Mouse (Mus musculus) cortical plate, adult 2 months (tissue): Measurements from ENCODE around the gene Sbno2.

Experiments used
- CTCF ChIP-seq: fragments of 200-500 bp; IDR thresholded peaks from 2 replicates; pipeline ENCODE4 v1.5.1; 2011; ENCODE audit warnings: mild to moderate bottlenecking, control low read depth, low read length; ENCODE audit not compliant: insufficient read depth; ENCODE audit errors: extremely low read depth
- POLR2A ChIP-seq: fragments of 200-500 bp; IDR thresholded peaks from 2 replicates; pipeline ENCODE4 v1.6.1; 2011; ENCODE audit warnings: mild to moderate bottlenecking, low read length, control low read depth; ENCODE audit not compliant: insufficient read depth; ENCODE audit errors: extremely low read depth

- TF ChIP-seq POLR2A, result no peak
- TF ChIP-seq CTCF, result no peak
These were observed 70.2 kb downstream of the Sbno2 start for GRCm38 (mm10) chr10:80035148-80035547.
